Comparison of ENCODE assay signal across 9 mouse cellular contexts in the genomic region with DNA sequence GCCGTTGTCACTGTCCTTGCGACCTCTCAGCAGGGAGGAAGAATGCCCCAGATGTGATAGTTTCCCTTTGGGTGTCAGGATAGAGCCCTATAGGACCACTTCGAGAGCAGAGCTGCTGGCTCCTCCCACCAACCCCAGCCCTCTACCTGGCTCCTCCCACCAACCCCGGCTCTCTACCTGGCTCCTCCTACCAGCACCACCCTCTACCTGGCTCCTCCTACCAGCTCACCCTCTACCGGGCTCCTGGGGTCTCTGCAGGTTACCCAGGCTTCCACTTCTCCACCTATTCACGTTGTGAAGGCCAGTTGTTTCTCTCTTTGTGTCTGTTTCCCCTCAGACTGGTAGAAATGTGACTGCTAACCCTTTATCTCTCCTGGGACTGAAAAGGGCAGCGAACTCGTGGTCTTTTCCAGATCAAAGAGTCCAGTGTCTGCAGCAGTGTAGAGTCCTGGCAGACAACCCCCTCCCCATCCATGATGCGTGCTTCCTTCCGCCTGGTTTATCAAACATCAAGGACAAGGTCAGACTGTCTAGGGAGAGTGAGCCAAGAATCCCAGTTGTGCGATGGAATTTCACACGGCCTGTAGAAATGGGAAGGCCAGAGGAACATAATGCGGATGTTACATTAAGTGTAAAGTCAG. TPM values are rescaled to one million over a fixed set of nuclear protein-coding genes. Genes with fewer than 3 reads are reported as not detected.
A peak's percentile ranks its signal among the peaks of the same experiment; 100 is the strongest.
DNase-seq lines count a peak whose midpoint lies in the region; ATAC-seq and TF ChIP-seq lines count a peak whose summit lies in the region.
"Had no signal": no experiment of that assay in that cellular context is flagged by ENCODE, and none has a peak within 500 bp of the region (broad histone marks: within the 10 kb centered on the region; RNA-seq: fewer than 3 reads in every experiment).

No protein-coding gene starts in this region.

- peak; percentile 71 for DNase-seq in 416B (ENCODE audit: low read depth)
- peak; percentile 26 for DNase-seq in embryonic facial prominence, embryonic 11.5 days (ENCODE audit: low spot score)
- DNase-seq in limb, embryonic 11.5 days (ENCODE audit: low spot score), result peak; percentile 41
- DNase-seq in layer of hippocampus, postnatal 14 days (ENCODE audit: low spot score in 2 of 2), result no peak
- DNase-seq in urinary bladder, adult 18-20 months (ENCODE audit: low spot score in 2 of 2), result no peak
- DNase-seq in frontal cortex, postnatal 10 days (ENCODE audit: low spot score in 2 of 2), result no peak

- H3K9ac ChIP-seq in ES-Bruce4 (ENCODE audit: low read depth, poor library complexity, severe bottlenecking), result peak overlapping the region; percentile 2; the same call in 1 of the 2 replicates
- H3K9ac ChIP-seq in embryonic facial prominence, embryonic 11.5 days (replicated peaks; ENCODE audit: low read length), result no peak overlapping the region
- H3K9ac ChIP-seq in limb, embryonic 11.5 days (ENCODE audit: low read length), result no peak overlapping the region
- no peak overlapping the region for H3K9ac ChIP-seq in midbrain, embryonic 15.5 days

- no peak for TF ChIP-seq POLR2A in ES-Bruce4 (IDR thresholded peaks at IDR 0.05; ENCODE audit: insufficient read depth, low read length)

- H3K9me3 ChIP-seq in ES-Bruce4 (replicated peaks; ENCODE audit: control insufficient read depth, insufficient read depth, low read length, poor library complexity, severe bottlenecking), result no peaks in the 10 kb centered on the region
- H3K9me3 ChIP-seq in embryonic facial prominence, embryonic 11.5 days (replicated peaks; ENCODE audit: control insufficient read depth, low read length), result no peaks in the 10 kb centered on the region
- no peaks in the 10 kb centered on the region for H3K9me3 ChIP-seq in limb, embryonic 11.5 days (ENCODE audit: control insufficient read depth, low read length)
- H3K9me3 ChIP-seq in midbrain, embryonic 15.5 days, result no peaks in the 10 kb centered on the region
- H3K9me3 ChIP-seq: neural tube, embryonic 12.5 days had no signal

- H3K27me3 ChIP-seq in ES-Bruce4 (ENCODE audit: control insufficient read depth, insufficient read depth, low read length, poor library complexity, severe bottlenecking), result no peaks in the 10 kb centered on the region
- H3K27me3 ChIP-seq in embryonic facial prominence, embryonic 11.5 days (ENCODE audit: control insufficient read depth, insufficient read depth, low read length), result no peaks in the 10 kb centered on the region
- H3K27me3 ChIP-seq in limb, embryonic 11.5 days (ENCODE audit: control insufficient read depth, insufficient read depth, low read length), result no peaks in the 10 kb centered on the region
- H3K27me3 ChIP-seq in midbrain, embryonic 15.5 days (replicated peaks), result no peaks in the 10 kb centered on the region
- H3K27me3 ChIP-seq: neural tube, embryonic 12.5 days had no signal

- H3K27ac ChIP-seq in ES-Bruce4 (ENCODE audit: insufficient read depth, low read length), result peak overlapping the region; percentile 40; the same call in 1 of the 2 replicates
- H3K27ac ChIP-seq in embryonic facial prominence, embryonic 11.5 days (replicated peaks; ENCODE audit: low read depth, low read length), result no peak overlapping the region
- H3K27ac ChIP-seq in limb, embryonic 11.5 days (replicated peaks; ENCODE audit: low read depth, low read length), result no peak overlapping the region
- peak overlapping the region; percentile 66 for H3K27ac ChIP-seq in midbrain, embryonic 15.5 days
- H3K27ac ChIP-seq: neural tube, embryonic 12.5 days had no signal

- no peaks in the 10 kb centered on the region for H3K36me3 ChIP-seq in ES-Bruce4 (ENCODE audit: control insufficient read depth, insufficient read depth, low read length, poor library complexity, severe bottlenecking)
- H3K36me3 ChIP-seq in embryonic facial prominence, embryonic 11.5 days (replicated peaks; ENCODE audit: control insufficient read depth, insufficient read depth, low read depth, low read length), result no peaks in the 10 kb centered on the region
- no peaks in the 10 kb centered on the region for H3K36me3 ChIP-seq in limb, embryonic 11.5 days (ENCODE audit: control insufficient read depth, insufficient read depth, low read length)
- H3K36me3 ChIP-seq in midbrain, embryonic 15.5 days (replicated peaks), result no peaks in the 10 kb centered on the region
- H3K36me3 ChIP-seq: neural tube, embryonic 12.5 days had no signal

- peak overlapping the region; percentile 59 for H3K4me3 ChIP-seq in ES-Bruce4 (ENCODE audit: low read depth, low read length)
- no peak overlapping the region for H3K4me3 ChIP-seq in embryonic facial prominence, embryonic 11.5 days (ENCODE audit: low read depth, low read length)
- H3K4me3 ChIP-seq in limb, embryonic 11.5 days (ENCODE audit: low read depth, low read length), result no peak overlapping the region
- H3K4me3 ChIP-seq in midbrain, embryonic 15.5 days, result no peak overlapping the region

- WGBS in embryonic facial prominence, embryonic 11.5 days, result 24% methylated on average over 13 of the region's 13 CpGs
- 30% methylated on average over 13 of the region's 13 CpGs for WGBS in limb, embryonic 11.5 days
- WGBS in midbrain, embryonic 15.5 days, result 30% methylated on average over 13 of the region's 13 CpGs

- no peak overlapping the region for H3K4me2 ChIP-seq in embryonic facial prominence, embryonic 11.5 days (ENCODE audit: low read depth, low read length)
- no peak overlapping the region for H3K4me2 ChIP-seq in limb, embryonic 11.5 days (ENCODE audit: low read depth, severe bottlenecking)
- no peak overlapping the region for H3K4me2 ChIP-seq in midbrain, embryonic 15.5 days

- TF ChIP-seq CTCF in ES-Bruce4 (IDR thresholded peaks at IDR 0.05; ENCODE audit: low read depth, low read length), result no peak

- no peak for ATAC-seq in embryonic facial prominence, embryonic 11.5 days (replicated peaks; ENCODE audit: insufficient number of reproducible peaks, low FRiP score, low TSS enrichment, low read depth)
- ATAC-seq in limb, embryonic 11.5 days (ENCODE audit: insufficient number of reproducible peaks, low FRiP score, low TSS enrichment, low read depth), result 0 out of 2 replicates have a peak, but pooled peaks have one; percentile 15
- ATAC-seq in midbrain, embryonic 15.5 days (replicated peaks), result no peak

- TF ChIP-seq EP300 in ES-Bruce4 (IDR thresholded peaks at IDR 0.05; ENCODE audit: insufficient read depth, low read depth, low read length), result no peak

- no peaks in the 10 kb centered on the region for H3K4me1 ChIP-seq in ES-Bruce4 (ENCODE audit: control insufficient read depth, insufficient read depth, low read length)
- H3K4me1 ChIP-seq in embryonic facial prominence, embryonic 11.5 days (ENCODE audit: control insufficient read depth, insufficient read depth, low read length), result no peaks in the 10 kb centered on the region; the same call in 1 of the 2 replicates
- H3K4me1 ChIP-seq in limb, embryonic 11.5 days (ENCODE audit: control insufficient read depth, insufficient read depth, low read length), result no peaks in the 10 kb centered on the region
- H3K4me1 ChIP-seq in midbrain, embryonic 15.5 days, result 0 out of 2 replicates have a peak, but pooled peaks cover 5% of the 10 kb centered on the region

RNA-seq across cellular contexts. Expression of a gene that starts 9.4 kb away (rescaled TPM):
- 77.7 and 79.6 TPM in 2 replicates for polyA plus RNA-seq in ES-Bruce4 (2011; ENCODE audit: insufficient read depth, insufficient read length, low read depth, missing spikeins)
- polyA plus RNA-seq in embryonic facial prominence, embryonic 11.5 days (2014; fragmentation: Nextera tagmentation; extraction: Ambion mirVana), result 170 and 201 TPM in 2 replicates
- 182 and 191 TPM in 2 replicates for polyA plus RNA-seq in limb, embryonic 11.5 days (2014; fragmentation: Nextera tagmentation; extraction: Ambion mirVana)
- 353 and 388 TPM in 2 replicates for polyA plus RNA-seq in midbrain, embryonic 15.5 days (2015; fragmentation: Nextera tagmentation; extraction: Ambion mirVana)
- 100 to 1,000 TPM; 389 to 405 TPM for total RNA-seq in layer of hippocampus, postnatal 14 days (2021)

RNA-seq across cellular contexts. Expression of a gene that starts 17.6 kb away (rescaled TPM):
- polyA plus RNA-seq in ES-Bruce4 (2011; ENCODE audit: insufficient read depth, insufficient read length, low read depth, missing spikeins), result 6.3 and 6.6 TPM in 2 replicates
- polyA plus RNA-seq in embryonic facial prominence, embryonic 11.5 days (2014; fragmentation: Nextera tagmentation; extraction: Ambion mirVana), result 24.6 and 25.6 TPM in 2 replicates
- polyA plus RNA-seq in limb, embryonic 11.5 days (2014; fragmentation: Nextera tagmentation; extraction: Ambion mirVana), result 29.2 and 29.3 TPM in 2 replicates
- polyA plus RNA-seq in midbrain, embryonic 15.5 days (2015; fragmentation: Nextera tagmentation; extraction: Ambion mirVana), result 104 TPM in 2 replicates
- 10 to 100 TPM; 85.2 to 95.5 TPM for total RNA-seq in layer of hippocampus, postnatal 14 days (2021)

Comparison
In these comparisons a context has a peak if more than half of its experiments do, and no peak if none do; other contexts are left out.
1. DNase-seq: peak in 416B (single experiment), embryonic facial prominence, embryonic 11.5 days (single experiment) and limb, embryonic 11.5 days (single experiment); none in layer of hippocampus, postnatal 14 days (0 of 2), urinary bladder, adult 18-20 months (0 of 2) and frontal cortex, postnatal 10 days (0 of 2).
2. H3K27ac ChIP-seq: peak in ES-Bruce4 (single experiment) and midbrain, embryonic 15.5 days (single experiment); none in embryonic facial prominence, embryonic 11.5 days (single experiment) and limb, embryonic 11.5 days (single experiment).